Mouse (Mus musculus): ENCODE measurements around the gene Esf1. TPM values are rescaled to one million over a fixed set of nuclear protein-coding genes. Genes with fewer than 3 reads are reported as not detected.
A peak's percentile ranks its signal among the peaks of the same experiment; 100 is the strongest.
"Not testable (repeated sequence)": the region's sequence is repeated elsewhere in the genome, so short reads cannot be mapped to it uniquely, and the experiment has no call there.

The Esf1 gene
- total RNA-seq, 2 experiments from 2014 or later = 14.3 to 16.6 TPM

DNA sequence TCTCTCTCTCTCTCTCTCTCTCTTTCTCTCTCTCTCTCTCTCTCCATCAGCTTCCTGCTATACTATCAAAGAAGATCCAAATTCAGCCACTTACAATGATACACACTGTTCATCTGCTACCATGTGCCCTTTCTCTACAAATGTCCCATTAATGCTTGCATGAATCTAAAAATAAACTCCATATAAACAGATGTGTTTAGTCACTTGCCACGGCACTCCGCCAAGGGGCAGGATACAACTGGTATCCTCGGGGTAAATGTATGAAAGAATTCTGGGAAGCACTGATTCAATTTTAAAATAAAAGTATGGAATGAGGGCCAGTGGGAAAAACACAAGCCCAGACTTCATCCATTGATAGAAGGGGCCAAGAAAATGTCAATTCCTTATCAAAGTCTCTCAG lies 70.4 kb downstream of the Esf1 start:
- no peak for ATAC-seq (replicated peaks; ENCODE audit: low FRiP score, poor library complexity, severe bottlenecking)

DNA sequence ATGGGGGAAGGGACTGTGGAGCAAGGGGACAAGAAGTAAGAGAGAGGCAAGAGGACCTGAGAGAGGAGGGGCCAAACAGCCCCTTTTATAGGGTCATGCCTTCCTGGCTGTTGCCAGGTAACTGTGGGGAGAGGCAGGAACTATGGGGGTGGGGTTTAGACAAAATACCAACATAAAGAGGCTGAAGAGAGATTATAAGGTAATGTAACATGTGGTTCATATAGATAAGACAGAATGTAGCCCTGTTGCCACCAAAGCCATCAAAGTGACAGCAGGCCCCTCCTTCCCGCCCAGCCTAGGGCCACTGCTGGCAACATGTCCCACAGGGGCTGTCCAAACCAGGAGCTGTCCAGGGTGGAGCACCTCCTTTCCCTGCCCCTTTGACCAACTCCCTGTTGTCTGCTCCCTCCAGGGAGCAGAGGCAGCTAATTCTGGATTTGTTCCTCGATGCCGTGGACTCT lies 73.2 kb downstream of the Esf1 start:
- peak; percentile 97 for ATAC-seq (replicated peaks; ENCODE audit: low FRiP score, poor library complexity, severe bottlenecking)

DNA sequence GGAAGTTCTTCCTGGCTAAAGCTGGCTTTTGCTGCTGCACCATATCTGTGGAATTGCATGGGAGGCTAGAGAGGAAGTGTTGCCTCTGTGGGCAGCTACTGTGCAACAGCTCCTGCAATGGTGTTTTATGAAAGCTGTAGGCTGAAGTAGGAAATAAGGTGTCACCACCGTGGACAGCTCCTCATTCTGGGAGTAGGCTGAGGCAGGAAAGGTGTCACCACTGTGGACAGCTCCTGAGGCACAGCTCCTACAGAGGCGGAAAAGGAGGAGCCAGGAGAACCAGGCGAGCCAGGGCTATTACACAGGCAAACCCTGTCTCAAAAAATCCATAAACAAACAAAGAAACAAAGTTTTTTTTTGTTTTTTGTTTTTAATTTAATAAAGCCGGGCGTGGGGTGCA lies 74.3 kb downstream of the Esf1 start:
- ATAC-seq (replicated peaks; ENCODE audit: low FRiP score, poor library complexity, severe bottlenecking) = no peak

DNA sequence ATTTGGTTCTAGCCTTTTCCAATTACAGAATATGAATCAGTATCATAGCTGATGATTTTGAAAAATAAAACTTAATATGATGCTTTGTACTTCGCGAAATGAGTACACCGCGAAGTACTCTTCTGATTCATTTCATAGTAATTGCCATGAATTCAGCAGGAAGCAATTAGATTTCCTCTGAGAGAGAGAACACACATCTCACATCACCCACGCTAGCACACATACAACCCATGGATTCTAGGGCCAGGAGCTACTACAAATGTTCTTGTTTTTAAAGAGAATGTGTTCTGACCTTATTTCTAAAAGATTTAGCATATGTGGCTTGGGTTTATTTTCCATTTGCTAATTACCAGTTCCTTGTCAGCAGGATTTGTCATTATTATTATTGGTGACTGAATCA lies 76.9 kb downstream of the Esf1 start:
- no peak for ATAC-seq (replicated peaks; ENCODE audit: low FRiP score, poor library complexity, severe bottlenecking)

DNA sequence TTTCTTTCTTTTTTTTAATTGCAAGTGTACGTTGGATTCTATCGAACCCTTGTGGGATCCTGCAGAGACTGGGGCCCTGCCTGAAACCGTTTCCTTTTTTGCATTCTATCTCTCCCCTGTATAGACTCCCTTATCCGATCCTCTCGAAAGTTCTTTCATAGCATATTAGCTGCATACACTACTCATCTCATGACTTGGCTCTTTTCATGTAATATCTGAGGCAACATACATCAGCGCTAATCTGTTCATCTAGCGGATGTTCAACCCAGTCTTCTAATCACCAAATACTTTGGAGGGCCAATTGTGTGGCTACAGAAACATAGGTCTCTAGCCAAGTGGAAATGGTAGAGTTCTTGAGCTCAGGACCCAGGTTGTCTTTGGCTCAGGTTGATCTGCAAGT lies 86.1 kb downstream of the Esf1 start:
- ATAC-seq (replicated peaks; ENCODE audit: low FRiP score, poor library complexity, severe bottlenecking) = no peak

DNA sequence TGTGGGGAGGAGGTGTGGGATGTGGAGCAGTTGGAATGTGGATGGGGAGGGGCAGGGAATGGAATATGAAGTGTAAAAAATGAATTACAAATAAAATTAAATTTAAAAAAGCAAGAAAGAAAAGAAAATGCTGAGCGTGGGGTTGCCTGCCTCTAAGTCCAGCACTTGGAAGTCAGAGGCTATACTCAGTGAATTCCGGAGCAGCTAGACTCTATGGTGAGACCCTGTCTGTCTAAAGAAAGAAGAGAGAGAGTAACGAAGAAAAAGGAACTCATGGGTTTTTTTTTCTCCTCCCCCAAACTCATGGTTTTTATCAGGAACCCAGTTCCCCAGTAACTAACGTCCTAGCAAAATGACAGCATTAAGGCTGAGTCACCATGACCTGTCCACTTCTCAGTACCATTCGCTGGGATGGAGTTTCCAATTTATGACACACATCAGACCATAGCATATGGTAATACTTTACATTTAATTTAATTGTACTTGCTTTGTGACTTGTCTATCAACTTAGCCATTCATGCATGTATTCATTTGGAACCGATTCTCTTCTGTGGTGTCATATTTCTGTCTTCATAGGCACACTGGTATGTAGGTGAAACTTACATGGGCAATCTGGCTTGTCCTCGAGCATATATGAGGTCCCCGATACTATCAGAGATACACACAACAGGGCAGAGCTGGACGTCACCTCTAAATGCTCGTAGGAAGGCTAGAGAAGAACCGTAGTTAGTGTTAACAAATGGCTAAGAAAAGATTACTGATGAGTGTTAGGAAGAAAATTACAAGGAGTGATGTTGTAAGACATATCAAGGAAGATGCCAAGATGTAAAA lies 89.4 kb downstream of the Esf1 start:
- no peak for ATAC-seq (replicated peaks; ENCODE audit: low FRiP score, poor library complexity, severe bottlenecking)

DNA sequence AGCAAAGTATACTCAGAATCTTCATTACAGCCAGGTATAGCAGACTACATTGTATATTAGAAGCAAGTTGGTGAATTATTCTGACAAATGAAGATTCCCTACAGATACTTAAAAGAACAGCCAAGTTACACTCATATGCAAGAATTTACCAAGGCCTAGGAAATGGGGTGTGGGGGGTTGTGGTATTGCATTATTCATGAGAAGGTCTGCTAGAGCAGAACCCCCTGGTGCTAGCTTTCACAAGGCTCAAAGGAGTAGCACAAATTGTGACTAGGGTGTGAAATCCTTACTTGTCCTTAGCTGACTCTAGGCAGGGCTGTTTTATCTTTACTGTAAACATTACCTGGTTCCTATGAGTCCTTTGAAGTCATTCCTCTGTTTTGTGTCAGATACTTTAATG lies 91.1 kb downstream of the Esf1 start:
- not testable (repeated sequence) for ATAC-seq (replicated peaks; ENCODE audit: low FRiP score, poor library complexity, severe bottlenecking)

DNA sequence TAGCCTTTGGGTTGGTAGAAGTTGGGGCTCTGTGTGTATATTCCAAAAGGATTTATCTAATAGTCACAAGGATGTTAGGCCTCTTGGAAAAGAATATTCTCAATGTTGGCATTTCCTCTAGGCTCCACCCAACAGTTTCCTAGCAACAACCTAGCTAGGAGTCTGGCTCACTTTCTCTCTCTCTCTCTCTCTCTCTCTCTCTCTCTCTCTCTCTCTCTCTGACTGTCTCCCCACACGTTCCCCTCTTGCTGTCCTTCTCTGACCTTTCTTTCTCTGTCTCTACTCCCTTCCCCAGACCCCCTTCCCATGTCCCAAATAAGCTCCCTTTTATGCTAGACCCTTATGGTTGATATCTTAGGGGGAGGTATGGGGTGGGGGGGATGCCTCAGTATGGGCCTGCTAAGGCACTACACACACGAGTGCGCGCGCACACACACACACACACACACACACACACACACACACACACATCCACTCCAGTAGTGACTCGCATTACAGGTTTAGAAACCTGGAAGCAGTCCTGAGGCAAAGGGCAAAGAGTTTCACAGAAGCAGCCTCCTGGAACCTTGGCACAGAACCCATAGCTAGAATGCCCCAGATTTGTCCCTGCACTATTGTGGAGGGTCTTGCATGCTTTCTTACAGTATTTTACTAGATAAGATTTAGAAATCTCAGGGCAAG lies 91.6 kb downstream of the Esf1 start:
- no peak for ATAC-seq (replicated peaks; ENCODE audit: low FRiP score, poor library complexity, severe bottlenecking)

DNA sequence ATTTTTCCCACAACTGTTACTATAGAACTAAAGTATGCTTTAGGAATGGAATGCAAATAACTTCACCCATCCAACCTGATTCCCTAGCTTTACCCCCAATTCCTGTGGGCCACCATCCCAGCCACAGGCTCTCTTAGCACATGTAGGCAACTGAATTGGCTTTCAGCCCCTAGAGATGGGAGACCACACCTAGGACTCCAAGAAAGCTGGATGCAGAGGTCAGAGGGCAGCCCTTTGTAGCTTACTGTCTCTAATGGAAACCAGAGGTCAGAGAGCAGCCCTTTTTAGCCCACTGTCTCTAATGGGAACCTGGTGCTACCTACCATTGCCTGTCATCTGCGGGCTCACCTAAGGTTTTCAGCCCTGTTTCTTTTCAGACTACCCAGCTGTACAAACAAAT lies 92.9 kb downstream of the Esf1 start:
- no peak for ATAC-seq (replicated peaks; ENCODE audit: low FRiP score, poor library complexity, severe bottlenecking)

DNA sequence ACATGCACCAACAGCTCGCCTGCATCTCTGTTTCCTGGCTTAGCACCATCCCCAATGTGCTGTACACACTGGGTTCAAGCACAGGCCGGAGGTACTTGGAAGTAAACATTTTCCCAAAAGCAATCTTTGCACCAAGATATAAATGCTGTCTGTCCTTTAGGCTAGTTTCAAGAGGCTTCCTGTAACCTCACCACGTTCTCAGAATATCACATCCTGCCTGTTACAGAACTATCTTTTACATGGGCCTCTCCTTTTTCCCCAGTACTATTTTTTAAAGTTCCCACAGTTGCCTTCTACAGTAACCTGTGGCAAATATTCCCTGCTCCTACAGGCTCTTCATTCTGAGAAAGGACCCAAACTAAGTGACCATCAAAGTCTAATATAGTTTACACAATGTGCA lies 95.2 kb downstream of the Esf1 start:
- no peak for ATAC-seq (replicated peaks; ENCODE audit: low FRiP score, poor library complexity, severe bottlenecking)

Other genes starting within 250 kb of the Esf1 start
- 8.8 and 9.7 TPM in 2 replicates for gene Tasp1, start 103.8 kb downstream of the Esf1 start, total RNA-seq (2015; ENCODE audit: low replicate concordance)
- gene Tasp1, start 103.8 kb downstream of the Esf1 start, total RNA-seq (2017; ENCODE audit: low replicate concordance) = 17.5 and 23.9 TPM in 2 replicates
- not detected in 2 replicates for gene Gm17374, start 18.5 kb downstream of the Esf1 start, total RNA-seq (2015; ENCODE audit: low replicate concordance)
- gene Gm17374, start 18.5 kb downstream of the Esf1 start, total RNA-seq (2017; ENCODE audit: low replicate concordance) = not detected in 2 replicates
- 5.4 TPM in 1 of 2 replicates, not detected in the other for gene Ndufaf5, start 85 bp upstream of the Esf1 start, total RNA-seq (2015; ENCODE audit: low replicate concordance)
- 3.5 and 4.2 TPM in 2 replicates for gene Ndufaf5, start 85 bp upstream of the Esf1 start, total RNA-seq (2017; ENCODE audit: low replicate concordance)
- gene Sel1l2, start 219.1 kb upstream of the Esf1 start, total RNA-seq (2015; ENCODE audit: low replicate concordance) = not detected in 2 replicates
- not detected in 2 replicates for gene Sel1l2, start 219.1 kb upstream of the Esf1 start, total RNA-seq (2017; ENCODE audit: low replicate concordance)
- gene Macrod2, start 224.7 kb upstream of the Esf1 start, total RNA-seq (2015; ENCODE audit: low replicate concordance) = 0.72 and 2.1 TPM in 2 replicates
- 0.45 TPM in 1 of 2 replicates, not detected in the other for gene Macrod2, start 224.7 kb upstream of the Esf1 start, total RNA-seq (2017; ENCODE audit: low replicate concordance)

Measured in erythroid progenitor cell, adult 5-6 weeks (primary cell).